Mouse (Mus musculus): ENCODE data around the gene Grk2. TPM values are rescaled to one million over a fixed set of nuclear protein-coding genes. Genes with fewer than 3 reads are reported as not detected.

Gene Grk2
- total RNA-seq, 2 experiments from 2014 or later = 149 to 336 TPM

Other genes starting within 250 kb of the Grk2 start
- 1.4 and 7.5 TPM in 2 replicates for gene Gstp3, start 246.7 kb downstream of the Grk2 start, total RNA-seq (2015)
- gene Gstp3, start 246.7 kb downstream of the Grk2 start, total RNA-seq (2017) = 2.2 TPM in 2 replicates
- not detected in 2 replicates for gene Cabp2, start 224.6 kb downstream of the Grk2 start, total RNA-seq (2015)
- gene Cabp2, start 224.6 kb downstream of the Grk2 start, total RNA-seq (2017) = not detected in 2 replicates
- gene Cdk2ap2, start 209.0 kb downstream of the Grk2 start, total RNA-seq (2015) = 112 and 126 TPM in 2 replicates
- gene Cdk2ap2, start 209.0 kb downstream of the Grk2 start, total RNA-seq (2017) = 24.2 and 44.8 TPM in 2 replicates
- gene Pitpnm1, start 206.2 kb downstream of the Grk2 start, total RNA-seq (2015) = 7.8 and 11.2 TPM in 2 replicates
- gene Pitpnm1, start 206.2 kb downstream of the Grk2 start, total RNA-seq (2017) = 6.8 and 17.2 TPM in 2 replicates
- gene Aip, start 180.4 kb downstream of the Grk2 start, total RNA-seq (2015) = 61.9 and 66.4 TPM in 2 replicates
- gene Aip, start 180.4 kb downstream of the Grk2 start, total RNA-seq (2017) = 24.4 and 31.1 TPM in 2 replicates
- gene Gpr152, start 166.4 kb downstream of the Grk2 start, total RNA-seq (2015) = not detected in 2 replicates
- 0.10 TPM in 1 of 2 replicates, not detected in the other for gene Gpr152, start 166.4 kb downstream of the Grk2 start, total RNA-seq (2017)
- not detected in 2 replicates for gene Cabp4, start 162.2 kb downstream of the Grk2 start, total RNA-seq (2015)
- not detected in 2 replicates for gene Cabp4, start 162.2 kb downstream of the Grk2 start, total RNA-seq (2017)
- 138 and 142 TPM in 2 replicates for gene Coro1b, start 157.6 kb downstream of the Grk2 start, total RNA-seq (2015)
- 66.4 and 83.5 TPM in 2 replicates for gene Coro1b, start 157.6 kb downstream of the Grk2 start, total RNA-seq (2017)
- gene Ptprcap, start 152.6 kb downstream of the Grk2 start, total RNA-seq (2015) = 96.4 and 114 TPM in 2 replicates
- gene Ptprcap, start 152.6 kb downstream of the Grk2 start, total RNA-seq (2017) = 79.5 and 83.5 TPM in 2 replicates
- 21.6 and 22.1 TPM in 2 replicates for gene Rps6kb2, start 142.9 kb downstream of the Grk2 start, total RNA-seq (2015)
- 23.1 and 30.2 TPM in 2 replicates for gene Rps6kb2, start 142.9 kb downstream of the Grk2 start, total RNA-seq (2017)
- gene Carns1, start 130.7 kb downstream of the Grk2 start, total RNA-seq (2015) = 2.2 and 2.4 TPM in 2 replicates
- 1.0 and 2.1 TPM in 2 replicates for gene Carns1, start 130.7 kb downstream of the Grk2 start, total RNA-seq (2017)
- gene Tbc1d10c, start 114.9 kb downstream of the Grk2 start, total RNA-seq (2015) = 39.3 and 46.6 TPM in 2 replicates
- gene Tbc1d10c, start 114.9 kb downstream of the Grk2 start, total RNA-seq (2017) = 15.3 and 17.5 TPM in 2 replicates
- 395 and 413 TPM in 2 replicates for gene Ppp1ca, start 114.2 kb downstream of the Grk2 start, total RNA-seq (2015)
- 482 and 538 TPM in 2 replicates for gene Ppp1ca, start 114.2 kb downstream of the Grk2 start, total RNA-seq (2017)
- gene Rad9a, start 104.6 kb downstream of the Grk2 start, total RNA-seq (2015) = 28.0 and 31.0 TPM in 2 replicates
- gene Rad9a, start 104.6 kb downstream of the Grk2 start, total RNA-seq (2017) = 16.1 and 19.7 TPM in 2 replicates
- gene Clcf1, start 92.0 kb downstream of the Grk2 start, total RNA-seq (2015) = 2.8 and 5.0 TPM in 2 replicates
- gene Clcf1, start 92.0 kb downstream of the Grk2 start, total RNA-seq (2017) = 1.3 and 3.0 TPM in 2 replicates
- gene AC109138.7, start 91.9 kb downstream of the Grk2 start, total RNA-seq (2015) = not detected in 2 replicates
- gene AC109138.7, start 91.9 kb downstream of the Grk2 start, total RNA-seq (2017) = not detected in 2 replicates
- 53.6 and 55.0 TPM in 2 replicates for gene Pold4, start 74.3 kb downstream of the Grk2 start, total RNA-seq (2015)
- 60.4 and 67.8 TPM in 2 replicates for gene Pold4, start 74.3 kb downstream of the Grk2 start, total RNA-seq (2017)
- gene Ssh3, start 37.0 kb downstream of the Grk2 start, total RNA-seq (2015) = 6.2 and 7.5 TPM in 2 replicates
- gene Ssh3, start 37.0 kb downstream of the Grk2 start, total RNA-seq (2017) = 8.1 and 9.7 TPM in 2 replicates
- gene Ankrd13d, start 23.1 kb downstream of the Grk2 start, total RNA-seq (2015) = 1.7 and 3.8 TPM in 2 replicates
- 1.9 and 5.7 TPM in 2 replicates for gene Ankrd13d, start 23.1 kb downstream of the Grk2 start, total RNA-seq (2017)
- 59.0 and 64.3 TPM in 2 replicates for gene Kdm2a, start 92.1 kb upstream of the Grk2 start, total RNA-seq (2015)
- 58.3 and 60.2 TPM in 2 replicates for gene Kdm2a, start 92.1 kb upstream of the Grk2 start, total RNA-seq (2017)
- not detected in 2 replicates for gene Rhod, start 133.2 kb upstream of the Grk2 start, total RNA-seq (2015)
- gene Rhod, start 133.2 kb upstream of the Grk2 start, total RNA-seq (2017) = not detected in 2 replicates
- gene Syt12, start 171.2 kb upstream of the Grk2 start, total RNA-seq (2015) = not detected in 2 replicates
- gene Syt12, start 171.2 kb upstream of the Grk2 start, total RNA-seq (2017) = not detected in 2 replicates
- gene 2010003K11Rik, start 192.4 kb upstream of the Grk2 start, total RNA-seq (2015) = not detected in 2 replicates
- gene 2010003K11Rik, start 192.4 kb upstream of the Grk2 start, total RNA-seq (2017) = not detected in 2 replicates
- gene Pcx, start 204.2 kb upstream of the Grk2 start, total RNA-seq (2015) = 0.56 and 2.3 TPM in 2 replicates
- 0.98 and 2.1 TPM in 2 replicates for gene Pcx, start 204.2 kb upstream of the Grk2 start, total RNA-seq (2017)

All from megakaryocyte progenitor cell, adult 5-6 weeks (primary cell).